Mouse (Mus musculus) stomach, postnatal 0 days (tissue): ENCODE data around the gene Itga4.

Experiments
- CTCF ChIP-seq: IDR thresholded peaks from 2 replicates; pipeline ENCODE4 v1.5.1; 2016; ENCODE audit warnings: antibody characterized with exemption, low read depth, mild to moderate bottlenecking, moderate library complexity
- EP300 ChIP-seq: optimal IDR thresholded peaks from 2 replicates; pipeline ENCODE3; 2016; ENCODE audit warnings: antibody characterized with exemption

DNA sequence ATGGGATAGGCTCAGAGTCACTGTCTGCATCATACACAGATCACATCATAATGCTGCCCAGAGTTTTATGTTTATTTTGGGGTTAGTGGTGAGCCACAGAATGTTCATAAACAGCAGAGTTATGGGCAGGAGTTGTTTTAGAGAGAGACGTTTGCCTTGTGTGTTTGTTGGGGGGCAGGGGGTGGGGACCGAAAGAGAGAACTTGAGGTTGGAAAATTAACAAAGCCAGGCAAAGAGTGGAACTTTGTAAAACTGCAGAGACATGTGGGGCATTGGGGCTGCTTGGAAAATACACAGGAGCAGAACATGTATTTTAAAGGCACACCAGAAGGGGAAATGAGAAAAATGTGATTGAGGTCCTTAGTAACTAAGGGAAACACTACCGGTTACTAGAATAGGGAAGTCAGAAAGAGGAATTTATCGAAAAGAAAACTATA lies 27.4 kb upstream of the Itga4 start:
- TF ChIP-seq CTCF (no peak), EP300 (no peak)
